In genomic region chr3:65432236-65432635, GRCm38 (mm10) we compare ENCODE assay signal across 17 mouse cellular contexts. TPM values are rescaled to one million over a fixed set of nuclear protein-coding genes. Genes with fewer than 3 reads are reported as not detected.
A peak's percentile ranks its signal among the peaks of the same experiment; 100 is the strongest.
DNase-seq lines count a peak whose midpoint lies in the region; TF ChIP-seq lines count a peak whose summit lies in the region.
"Had no signal": no experiment of that assay in that cellular context is flagged by ENCODE, and none has a peak within 500 bp of the region (broad histone marks: within the 10 kb centered on the region; RNA-seq: fewer than 3 reads in every experiment).

No protein-coding gene starts in this region.

- no peaks in the 10 kb centered on the region for H3K9me3 ChIP-seq in E14TG2a.4 (ENCODE audit: low read length)
- H3K9me3 ChIP-seq: embryonic facial prominence, embryonic 12.5 days; heart, embryonic 13.5 days; hindbrain, embryonic 10.5 days; intestine, embryonic 15.5 days; kidney, embryonic 15.5 days; liver, embryonic 12.5 days; neural tube, embryonic 15.5 days had no signal

- H3K27ac ChIP-seq in left cerebral cortex, adult 2 months: no peak overlapping the region
- H3K27ac ChIP-seq: embryonic facial prominence, embryonic 12.5 days; heart, embryonic 13.5 days; hindbrain, embryonic 10.5 days; intestine, embryonic 15.5 days; kidney, embryonic 15.5 days; liver, embryonic 12.5 days; neural tube, embryonic 15.5 days had no signal

- intact Hi-C loops in left cerebral cortex, adult 2 months (cut with DNase I): no loop called here
- intact Hi-C loops in left cerebral cortex, postnatal 10 days (cut with DNase I): no loop called here

- no peak for TF ChIP-seq POLR2A in brain, embryonic 14.5 days (IDR thresholded peaks at IDR 0.05; ENCODE audit: borderline replicate concordance, extremely low read depth, insufficient read depth, insufficient read length, poor library complexity, severe bottlenecking)

- no peak overlapping the region for H3K4me3 ChIP-seq in left cerebral cortex, adult 2 months
- H3K4me3 ChIP-seq in E14TG2a.4 (replicated peaks; ENCODE audit: low read length): no peak overlapping the region
- H3K4me3 ChIP-seq: embryonic facial prominence, embryonic 12.5 days; heart, embryonic 13.5 days; hindbrain, embryonic 10.5 days; intestine, embryonic 15.5 days; kidney, embryonic 15.5 days; liver, embryonic 12.5 days; neural tube, embryonic 15.5 days had no signal

- no peak for DNase-seq in left cerebral cortex, adult 2 months (ENCODE audit: extremely low spot score in 1 of 2, low spot score in 2 of 2)
- no peak for DNase-seq in left cerebral cortex, postnatal 10 days (ENCODE audit: extremely low spot score in 1 of 2, low spot score in 2 of 2)
- peak; percentile 27 for DNase-seq in A20 (ENCODE audit: low read depth, low spot score)
- DNase-seq in brain, embryonic 14.5 days (ENCODE audit: low read depth): no peak
- no peak for DNase-seq in right cerebral cortex, adult 2 months (ENCODE audit: low spot score in 2 of 2)
- no peak for DNase-seq in right cerebral cortex, postnatal 25 days
- DNase-seq: adrenal gland, postnatal 36 days; layer of hippocampus, adult 9-11 months; lung, postnatal 14 days had no signal

- peak; percentile 16; the same call in 1 of the 2 replicates for TF ChIP-seq CTCF in left cerebral cortex, adult 2 months (IDR thresholded peaks at IDR 0.05)
- peak; percentile 78 for TF ChIP-seq CTCF in E14TG2a.4 (conservative IDR thresholded peaks at IDR 0.05; ENCODE audit: low read length)
- TF ChIP-seq CTCF in brain, embryonic 14.5 days (IDR thresholded peaks at IDR 0.05; ENCODE audit: borderline replicate concordance, extremely low read depth, insufficient read depth, insufficient read length): 0 out of 2 replicates have a peak, but pooled peaks have one; percentile 21

- peaks cover 10% of the 10 kb centered on the region for H3K4me1 ChIP-seq in E14TG2a.4 (replicated peaks; ENCODE audit: low read depth, low read length)
- H3K4me1 ChIP-seq: embryonic facial prominence, embryonic 12.5 days; hindbrain, embryonic 10.5 days; intestine, embryonic 15.5 days; kidney, embryonic 15.5 days; liver, embryonic 12.5 days; neural tube, embryonic 15.5 days had no signal

- no peaks in the 10 kb centered on the region for H3K27me3 ChIP-seq in E14TG2a.4 (ENCODE audit: insufficient read depth, low read length)
- H3K27me3 ChIP-seq: embryonic facial prominence, embryonic 12.5 days; heart, embryonic 13.5 days; intestine, embryonic 15.5 days; kidney, embryonic 15.5 days; liver, embryonic 12.5 days; neural tube, embryonic 15.5 days had no signal

- no peaks in the 10 kb centered on the region for H3K36me3 ChIP-seq in E14TG2a.4 (ENCODE audit: insufficient read depth, low read length)
- H3K36me3 ChIP-seq: embryonic facial prominence, embryonic 12.5 days; heart, embryonic 13.5 days; hindbrain, embryonic 10.5 days; intestine, embryonic 15.5 days; kidney, embryonic 15.5 days; liver, embryonic 12.5 days; neural tube, embryonic 15.5 days had no signal

RNA-seq across cellular contexts. Expression of gene Ssr3, which starts 39.8 kb away (rescaled TPM):
- total RNA-seq in left cerebral cortex, adult 2 months (2021): 10 to 100 TPM; 82.2 to 89.7 TPM
- 100 to 1,000 TPM; 102 to 106 TPM for total RNA-seq in left cerebral cortex, postnatal 10 days (2021)
- 125 and 138 TPM in 2 replicates for polyA plus RNA-seq in brain, embryonic 14.5 days (2012; rRNA removed)

Comparison
In these comparisons a context has a peak if more than half of its experiments do, and no peak if none do; other contexts are left out.
1. CTCF ChIP-seq: peak in every context shown above with its lines; median percentile 78 in E14TG2a.4; 21 in brain, embryonic 14.5 days; 16 in left cerebral cortex, adult 2 months.